Mouse (Mus musculus): ENCODE data around the gene Rab5if. TPM values are rescaled to one million over a fixed set of nuclear protein-coding genes. Genes with fewer than 3 reads are reported as not detected.

The Rab5if gene
- polyA plus RNA-seq, 1 experiment: 34.8 TPM

DNA sequence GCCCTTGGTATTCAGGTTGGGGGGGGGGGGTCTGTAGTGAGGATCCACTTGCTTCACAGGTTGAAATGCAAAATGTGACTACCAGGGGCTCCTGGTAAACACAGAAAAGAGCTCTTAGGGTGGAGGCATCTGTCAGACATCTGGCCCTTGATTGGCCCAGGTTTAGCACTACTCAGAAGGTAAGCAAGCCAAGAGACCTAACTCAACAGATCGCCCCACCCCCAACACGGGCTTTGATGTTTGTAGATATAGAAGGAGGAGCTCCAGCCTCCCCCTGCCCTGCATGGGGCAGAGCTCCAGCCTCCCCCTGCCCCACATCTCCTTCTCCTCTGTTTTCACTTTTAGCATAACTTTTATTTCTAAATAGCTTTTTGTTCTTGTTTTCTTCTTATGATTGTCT is 56.9 kb downstream of the Rab5if start:
- H3K4me1 ChIP-seq (ENCODE audit: control insufficient read depth, insufficient read depth, insufficient read length): peaks cover 8% of the 10 kb centered on the region; the same call in 1 of the 2 replicates
- no peak for DNase-seq (ENCODE audit: low read depth in 1 of 2, low spot score in 2 of 2)
- TF ChIP-seq POLR2A (IDR thresholded peaks at IDR 0.05; ENCODE audit: low read depth, low read length): no peak
- TF ChIP-seq CTCF (IDR thresholded peaks at IDR 0.05; ENCODE audit: extremely low read depth, insufficient read depth, insufficient read length, insufficient replicate concordance): no peak
- H3K36me3 ChIP-seq (ENCODE audit: control insufficient read depth, insufficient read depth, low read length): no peaks in the 10 kb centered on the region
- no peak overlapping the region for H3K4me3 ChIP-seq (ENCODE audit: extremely low read depth, insufficient read depth, insufficient read length)
- H3K27me3 ChIP-seq (ENCODE audit: control insufficient read depth, insufficient read depth, low read length): no peaks in the 10 kb centered on the region
- WGBS: 69% methylated on average over 2 of the region's 2 CpGs
- H3K27ac ChIP-seq (ENCODE audit: insufficient read depth, low read length): no peak overlapping the region

DNA sequence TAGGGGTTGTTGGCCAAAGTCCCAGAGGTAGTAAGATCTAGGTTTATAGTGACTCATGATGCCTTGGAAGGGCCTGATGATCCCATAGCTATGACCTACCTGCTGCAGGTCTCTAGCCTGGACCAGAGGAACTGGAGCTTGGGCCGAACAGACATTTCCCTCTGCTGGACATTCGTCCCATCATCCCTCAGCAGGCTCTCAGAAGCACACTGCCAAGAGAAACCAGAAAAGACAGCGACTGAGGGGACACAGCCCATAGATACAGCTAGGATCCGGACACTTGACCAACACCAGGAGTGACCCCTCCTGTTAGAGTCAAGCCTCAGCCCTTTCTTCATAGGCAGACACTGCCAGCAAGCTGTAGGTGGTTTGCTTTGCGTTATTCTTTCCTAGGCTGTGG is 60.1 kb downstream of the Rab5if start:
- 87% methylated on average over 5 of the region's 5 CpGs for WGBS
- no peak for TF ChIP-seq POLR2A (IDR thresholded peaks at IDR 0.05; ENCODE audit: low read depth, low read length)
- no peak for TF ChIP-seq CTCF (IDR thresholded peaks at IDR 0.05; ENCODE audit: extremely low read depth, insufficient read depth, insufficient read length, insufficient replicate concordance)
- Histone ChIP-seq H3K4me3 (ENCODE audit: extremely low read depth, insufficient read depth, insufficient read length) (no peak overlapping the region), H3K27ac (ENCODE audit: insufficient read depth, low read length) (no peak overlapping the region), H3K36me3 (ENCODE audit: control insufficient read depth, insufficient read depth, low read length) (no peaks in the 10 kb centered on the region), H3K4me1 (ENCODE audit: control insufficient read depth, insufficient read depth, insufficient read length) (peaks cover 4% of the 10 kb centered on the region; the same call in 1 of the 2 replicates), H3K27me3 (ENCODE audit: control insufficient read depth, insufficient read depth, low read length) (no peaks in the 10 kb centered on the region)
- no peak for DNase-seq (ENCODE audit: low read depth in 1 of 2, low spot score in 2 of 2)

Other genes with a start within 250 kb of the Rab5if start
- 61.8 and 77.5 TPM in 2 replicates for gene Dlgap4, start 249.4 kb upstream of the Rab5if start, polyA plus RNA-seq (2012; rRNA removed)
- 100 and 116 TPM in 2 replicates for gene Myl9, start 87.7 kb upstream of the Rab5if start, polyA plus RNA-seq (2012; rRNA removed)
- 10.5 and 11.8 TPM in 2 replicates for gene Tgif2, start 23.1 kb upstream of the Rab5if start, polyA plus RNA-seq (2012; rRNA removed)
- gene 4930518I15Rik, start 5.2 kb upstream of the Rab5if start, polyA plus RNA-seq (2012; rRNA removed): 1.0 and 1.5 TPM in 2 replicates
- 7.6 and 8.0 TPM in 2 replicates for gene Sla2, start 24.1 kb downstream of the Rab5if start, polyA plus RNA-seq (2012; rRNA removed)
- gene Ndrg3, start 128.9 kb downstream of the Rab5if start, polyA plus RNA-seq (2012; rRNA removed): 30.0 and 30.3 TPM in 2 replicates
- gene Dsn1, start 144.0 kb downstream of the Rab5if start, polyA plus RNA-seq (2012; rRNA removed): 2.8 and 2.9 TPM in 2 replicates
- 5.3 and 5.4 TPM in 2 replicates for gene Soga1, start 216.1 kb downstream of the Rab5if start, polyA plus RNA-seq (2012; rRNA removed)
- not detected in 2 replicates for gene Tldc2, start 223.9 kb downstream of the Rab5if start, polyA plus RNA-seq (2012; rRNA removed)

Measured in spleen, adult 2 months (tissue).